Mouse (Mus musculus): ENCODE measurements around the gene Ndufa10. TPM values are rescaled to one million over a fixed set of nuclear protein-coding genes. Genes with fewer than 3 reads are reported as not detected.

Gene Ndufa10
- polyA plus RNA-seq, 1 experiment from 2014 or later = 244 TPM

DNA sequence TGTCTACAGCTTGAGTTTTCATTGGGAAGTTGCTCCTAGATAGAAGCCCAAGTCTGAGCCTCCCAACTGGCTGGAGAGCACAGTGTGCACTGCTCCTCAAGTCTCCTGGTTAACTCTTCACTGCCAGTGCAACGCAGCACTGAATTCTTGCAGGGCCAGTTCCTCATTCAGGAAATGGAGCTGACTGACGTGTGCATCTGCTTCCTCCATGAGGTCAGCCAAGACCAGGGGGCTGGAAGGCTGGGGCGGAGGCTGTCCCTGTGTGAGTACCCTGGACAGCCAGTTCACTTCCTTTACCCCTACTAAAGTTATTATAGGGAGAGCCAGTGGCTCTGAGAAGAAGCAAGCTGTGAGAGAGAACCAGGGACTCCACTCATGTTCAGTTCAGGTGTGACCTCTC, 79.4 kb downstream of the Ndufa10 start:
- H3K27me3 ChIP-seq (ENCODE audit: control insufficient read depth, insufficient read depth, low read depth, low read length) = no peaks in the 10 kb centered on the region
- no peaks in the 10 kb centered on the region for H3K9me3 ChIP-seq (ENCODE audit: control insufficient read depth, low read length)
- no peak overlapping the region for H3K9ac ChIP-seq (ENCODE audit: low read length)
- H3K4me3 ChIP-seq (ENCODE audit: low read length) = no peak overlapping the region
- no peak overlapping the region for H3K4me2 ChIP-seq (ENCODE audit: low read depth, low read length)
- no peaks in the 10 kb centered on the region for H3K36me3 ChIP-seq (ENCODE audit: control insufficient read depth, insufficient read depth, low read length)
- H3K4me1 ChIP-seq (replicated peaks; ENCODE audit: control insufficient read depth, insufficient read depth, low read length) = no peaks in the 10 kb centered on the region
- WGBS = 60% methylated on average over 3 of the region's 3 CpGs
- ATAC-seq (ENCODE audit: low read depth) = no peak
- no peak overlapping the region for H3K27ac ChIP-seq (ENCODE audit: low read length)

DNA sequence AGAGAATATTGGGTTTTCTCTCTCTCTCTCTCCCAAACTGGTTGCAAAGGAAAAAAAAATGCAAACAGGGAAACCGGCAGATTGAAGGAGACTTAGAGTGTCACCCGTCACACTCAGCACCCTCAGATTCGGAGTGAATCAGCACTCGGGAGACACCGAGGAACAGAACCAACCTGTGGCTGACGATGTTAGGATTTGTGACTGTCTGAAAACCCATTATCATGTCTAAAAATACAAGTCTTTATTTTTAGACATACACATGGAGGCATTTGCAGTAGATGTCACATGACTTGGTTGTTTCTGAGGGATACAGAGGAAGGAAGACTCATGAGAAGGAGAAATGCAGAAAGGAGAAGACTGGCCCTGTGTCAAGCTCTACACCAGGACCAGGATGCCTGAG, 80.5 kb downstream of the Ndufa10 start:
- no peak for ATAC-seq (ENCODE audit: low read depth)

More for the DNA sequence above, 80.5 kb downstream of the Ndufa10 start:
- Histone ChIP-seq H3K9me3 (ENCODE audit: control insufficient read depth, low read length) (no peaks in the 10 kb centered on the region), H3K4me3 (ENCODE audit: low read length) (no peak overlapping the region), H3K36me3 (ENCODE audit: control insufficient read depth, insufficient read depth, low read length) (no peaks in the 10 kb centered on the region), H3K27ac (ENCODE audit: low read length) (no peak overlapping the region), H3K9ac (ENCODE audit: low read length) (no peak overlapping the region), H3K4me1 (replicated peaks; ENCODE audit: control insufficient read depth, insufficient read depth, low read length) (no peaks in the 10 kb centered on the region), H3K4me2 (ENCODE audit: low read depth, low read length) (no peak overlapping the region), H3K27me3 (ENCODE audit: control insufficient read depth, insufficient read depth, low read depth, low read length) (no peaks in the 10 kb centered on the region)
- 71% methylated on average over 6 of the region's 6 CpGs for WGBS

Small RNA genes within 50 kb of the gene (microRNA-seq; reads per million reads assigned to microRNA genes)
- 3.2 reads per million, percentile 10 among the genes with 10 or more reads in this experiment for gene Mir6900

Other genes starting within 250 kb of the Ndufa10 start
- not detected in 2 replicates for gene Olfr1416, start 11.3 kb upstream of the Ndufa10 start, polyA plus RNA-seq (2015; fragmentation: Nextera tagmentation; extraction: Ambion mirVana)
- not detected in 2 replicates for gene Olfr1415, start 22.2 kb upstream of the Ndufa10 start, polyA plus RNA-seq (2015; fragmentation: Nextera tagmentation; extraction: Ambion mirVana)
- not detected in 2 replicates for gene Olfr1414, start 44.8 kb upstream of the Ndufa10 start, polyA plus RNA-seq (2015; fragmentation: Nextera tagmentation; extraction: Ambion mirVana)
- gene Olfr1413, start 97.5 kb upstream of the Ndufa10 start, polyA plus RNA-seq (2015; fragmentation: Nextera tagmentation; extraction: Ambion mirVana) = not detected in 2 replicates
- not detected in 2 replicates for gene Olfr1412, start 111.9 kb upstream of the Ndufa10 start, polyA plus RNA-seq (2015; fragmentation: Nextera tagmentation; extraction: Ambion mirVana)
- not detected in 2 replicates for gene Olfr1411, start 120.6 kb upstream of the Ndufa10 start, polyA plus RNA-seq (2015; fragmentation: Nextera tagmentation; extraction: Ambion mirVana)
- gene Olfr1410, start 131.9 kb upstream of the Ndufa10 start, polyA plus RNA-seq (2015; fragmentation: Nextera tagmentation; extraction: Ambion mirVana) = not detected in 2 replicates
- not detected in 2 replicates for gene Olfr12, start 143.9 kb upstream of the Ndufa10 start, polyA plus RNA-seq (2015; fragmentation: Nextera tagmentation; extraction: Ambion mirVana)
- gene Cops9, start 168.1 kb upstream of the Ndufa10 start, polyA plus RNA-seq (2015; fragmentation: Nextera tagmentation; extraction: Ambion mirVana) = 386 and 399 TPM in 2 replicates
- 0.23 TPM in 1 of 2 replicates, not detected in the other for gene Otos, start 175.0 kb upstream of the Ndufa10 start, polyA plus RNA-seq (2015; fragmentation: Nextera tagmentation; extraction: Ambion mirVana)

Measured in lung, embryonic 16.5 days (tissue).